Mouse (Mus musculus) heart, embryonic 11.5 days (tissue): ENCODE measurements around the gene Pitx3. TPM values are rescaled to one million over a fixed set of nuclear protein-coding genes. Genes with fewer than 3 reads are reported as not detected.

Experiments used
- polyA plus RNA-seq: library from polyadenylated mRNA; unstranded; fragments of >200 nt; fragmentation: Nextera tagmentation; extraction: Ambion mirVana; gene quantifications from 2 replicates; pipeline ENCODE4 v1.2.1, GENCODE M21; 2014

The Pitx3 gene
- polyA plus RNA-seq, 1 experiment from 2014 or later: 0.26 TPM

Other genes with a start within 250 kb of the Pitx3 start
- gene Armh3, start 149.8 kb downstream of the Pitx3 start, polyA plus RNA-seq: 9.6 and 11.9 TPM in 2 replicates
- gene Hps6, start 144.8 kb downstream of the Pitx3 start, polyA plus RNA-seq: 3.0 and 3.6 TPM in 2 replicates
- 36.8 and 46.7 TPM in 2 replicates for gene Pprc1, start 103.4 kb downstream of the Pitx3 start, polyA plus RNA-seq
- gene Ldb1, start 103.1 kb downstream of the Pitx3 start, polyA plus RNA-seq: 53.6 and 59.7 TPM in 2 replicates
- 64.1 and 65.4 TPM in 2 replicates for gene Nolc1, start 72.5 kb downstream of the Pitx3 start, polyA plus RNA-seq
- gene Elovl3, start 16.4 kb downstream of the Pitx3 start, polyA plus RNA-seq: not detected in 2 replicates
- gene Gbf1, start 4.2 kb upstream of the Pitx3 start, polyA plus RNA-seq: 34.0 and 45.7 TPM in 2 replicates
- gene Nfkb2, start 156.0 kb upstream of the Pitx3 start, polyA plus RNA-seq: 6.8 and 7.3 TPM in 2 replicates
- gene Psd, start 178.8 kb upstream of the Pitx3 start, polyA plus RNA-seq: 8.8 and 9.1 TPM in 2 replicates
- gene Fbxl15, start 179.9 kb upstream of the Pitx3 start, polyA plus RNA-seq: 9.6 and 9.7 TPM in 2 replicates
- 124 and 139 TPM in 2 replicates for gene Cuedc2, start 190.4 kb upstream of the Pitx3 start, polyA plus RNA-seq
- gene Mfsd13a, start 192.8 kb upstream of the Pitx3 start, polyA plus RNA-seq: 3.1 and 4.0 TPM in 2 replicates
- gene 2310034G01Rik, start 202.0 kb upstream of the Pitx3 start, polyA plus RNA-seq: 0.90 and 1.0 TPM in 2 replicates
- gene Actr1a, start 247.4 kb upstream of the Pitx3 start, polyA plus RNA-seq: 112 and 130 TPM in 2 replicates
- gene Sufu, start 248.6 kb upstream of the Pitx3 start, polyA plus RNA-seq: 21.5 and 24.4 TPM in 2 replicates